Mouse (Mus musculus) brain, embryonic 18.5 days (tissue): ENCODE data around the gene Slc13a3.

Experiments used
- DNase-seq: peaks from one replicate; pipeline ENCODE4 v3.0.0-alpha.2; 2012; ENCODE audit warnings: low read depth, low spot score

The Slc13a3 gene

DNA sequence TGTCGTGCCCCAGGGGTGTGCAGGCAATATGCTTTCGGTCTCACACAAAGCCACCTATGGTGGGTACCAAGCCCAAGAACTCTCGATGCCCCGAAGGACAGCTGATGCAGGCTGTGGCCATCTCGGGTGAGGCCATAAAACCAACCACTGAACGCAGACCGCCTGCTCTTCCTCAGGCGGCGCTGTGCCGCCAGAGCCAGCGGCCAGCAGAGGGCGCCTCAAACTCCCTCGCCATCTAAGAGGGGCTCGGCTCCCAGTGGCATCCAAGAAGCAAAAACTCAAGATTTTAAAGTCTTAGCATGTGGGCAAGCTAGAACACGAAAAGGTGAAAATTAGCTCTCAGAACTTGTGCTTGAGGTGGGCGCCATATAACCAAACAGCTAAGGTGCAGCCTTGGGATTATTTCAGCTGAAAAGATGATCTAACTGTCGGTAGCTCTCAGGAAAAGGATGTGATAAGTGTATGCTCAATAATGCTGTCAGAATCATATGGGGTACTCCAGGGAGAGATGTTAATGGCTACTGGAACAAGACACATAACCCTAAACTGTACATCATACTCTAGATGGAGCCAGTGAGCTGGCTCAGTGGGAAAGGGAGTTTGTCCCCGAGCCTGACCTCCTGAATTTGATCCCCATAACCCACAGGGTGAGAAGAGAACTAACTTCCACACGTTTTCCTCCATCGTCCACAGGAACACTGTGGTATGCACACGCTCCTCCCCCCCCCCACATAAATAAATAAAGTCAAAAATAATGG lies 108.5 kb downstream of the Slc13a3 start:
- no peak for DNase-seq

DNA sequence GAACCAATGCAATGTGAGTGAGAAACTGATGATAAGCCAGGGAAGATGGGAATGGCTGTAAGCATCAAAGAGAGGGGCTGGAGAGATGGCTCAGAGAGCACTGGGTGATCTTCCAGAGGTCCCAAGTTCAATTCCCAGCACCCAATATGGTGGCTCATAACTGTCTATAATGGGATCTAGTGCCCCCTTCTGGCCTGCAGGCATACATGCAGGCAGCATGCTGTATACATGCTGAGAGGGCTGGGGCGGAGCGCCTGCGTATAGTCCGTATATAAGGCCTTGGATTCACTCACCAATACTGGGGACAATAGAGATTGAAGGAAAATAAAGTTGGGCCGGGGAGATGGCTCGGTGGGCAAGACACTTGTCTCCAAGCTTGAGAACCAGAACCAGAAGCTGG lies 109.7 kb downstream of the Slc13a3 start:
- DNase-seq: no peak

DNA sequence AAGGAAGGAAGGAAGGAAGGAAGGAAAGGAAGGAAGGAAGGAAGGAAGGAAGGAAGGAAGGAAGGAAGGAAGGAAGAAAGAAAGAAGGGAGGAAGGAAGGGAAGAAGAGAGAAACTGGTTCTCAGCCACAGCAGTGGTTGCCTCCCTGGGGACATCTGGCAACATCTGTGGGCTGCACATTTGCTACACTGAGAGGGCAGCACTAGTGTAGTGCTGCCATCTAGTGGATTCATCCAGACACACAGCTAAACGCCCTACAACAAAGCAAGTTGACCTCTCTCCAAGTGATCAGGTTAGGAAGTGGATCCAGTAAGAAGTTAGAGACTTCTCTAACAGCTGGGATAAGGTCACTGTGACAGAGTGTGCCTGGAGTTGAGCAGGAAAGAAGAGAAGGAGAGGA lies 112.2 kb downstream of the Slc13a3 start:
- DNase-seq: no peak
